Mouse (Mus musculus) frontal cortex, postnatal 36 days (tissue): ENCODE measurements around the gene Etnppl.
A peak's percentile ranks its signal among the peaks of the same experiment; 100 is the strongest.

ENCODE experiments used
- DNase-seq, 2 experiments: peaks; one replicate each; pipeline ENCODE4 v3.0.0; 2022; ENCODE audit warnings: low spot score in 2 of 2

Etnppl gene

GRCm38 (mm10) chr3:130617439-130617898 lies at the start of gene Etnppl:
Gene Etnppl (plus strand): TSS chr3:130617448.
- no peak for DNase-seq

GRCm38 (mm10) chr3:130568331-130569095 lies 48.7 kb upstream of the Etnppl start:
- DNase-seq: no peak

DNA sequence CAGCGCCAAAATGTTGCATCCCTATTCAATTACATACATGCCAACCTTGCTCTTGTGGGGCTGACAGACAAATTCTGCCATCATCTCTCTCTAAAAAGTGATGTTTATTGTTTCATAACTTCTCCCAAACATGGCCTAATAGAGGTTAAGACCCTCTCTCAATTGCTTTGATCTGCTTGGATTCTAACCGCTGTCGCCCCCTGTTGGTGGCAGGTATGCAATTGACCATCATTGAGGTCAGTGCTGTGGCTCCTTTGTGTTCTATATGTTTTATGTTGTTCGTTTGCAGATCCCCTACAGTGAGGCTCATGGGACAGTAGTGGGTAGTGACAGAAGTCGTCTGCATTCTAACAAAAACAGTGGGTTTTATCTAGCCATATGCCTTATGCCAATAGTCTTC lies 44.0 kb upstream of the Etnppl start:
- no peak for DNase-seq

DNA sequence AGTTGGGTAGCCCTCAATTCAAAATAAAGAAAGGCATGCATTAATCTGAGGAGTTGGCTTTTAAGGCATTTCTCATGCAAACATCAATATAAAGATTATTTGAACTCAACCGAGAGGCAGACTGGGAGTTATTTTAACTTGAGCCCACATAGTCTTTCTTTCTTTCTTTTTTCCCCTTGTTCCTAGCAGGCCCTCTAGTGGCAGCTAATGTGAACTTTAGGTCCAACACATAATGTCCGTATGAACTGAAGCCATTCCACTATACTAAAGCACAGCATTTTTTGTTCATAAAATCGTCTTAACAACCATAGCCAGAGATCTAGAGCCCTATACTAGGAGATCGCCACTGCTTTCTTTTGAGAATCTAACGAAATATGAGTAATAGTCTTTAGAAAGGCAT lies 42.6 kb upstream of the Etnppl start:
- DNase-seq: peak; percentile 25 to 52

DNA sequence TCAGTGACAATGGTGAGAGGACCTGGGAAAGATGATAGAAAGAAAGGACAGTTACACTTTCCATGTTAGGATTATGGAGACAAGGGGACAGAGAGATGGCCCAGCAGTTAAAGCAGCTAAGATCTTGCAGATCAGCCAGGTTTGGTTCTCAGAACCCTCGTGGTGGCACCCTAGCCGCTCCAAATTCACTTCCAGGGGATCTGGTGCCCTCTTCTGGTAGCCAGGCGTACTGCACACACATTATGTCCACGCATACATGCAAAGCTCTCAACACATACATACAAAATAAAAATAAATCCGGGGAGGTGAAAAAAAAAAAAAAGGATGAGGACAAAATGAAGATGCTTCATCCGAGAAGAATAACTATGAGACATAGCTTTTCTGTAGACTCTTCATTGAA lies 40.6 kb upstream of the Etnppl start:
- no peak for DNase-seq

- no peak for DNase-seq
Observed at GRCm38 (mm10) chr3:130579501-130579900, 37.7 kb upstream of the Etnppl start.

DNA sequence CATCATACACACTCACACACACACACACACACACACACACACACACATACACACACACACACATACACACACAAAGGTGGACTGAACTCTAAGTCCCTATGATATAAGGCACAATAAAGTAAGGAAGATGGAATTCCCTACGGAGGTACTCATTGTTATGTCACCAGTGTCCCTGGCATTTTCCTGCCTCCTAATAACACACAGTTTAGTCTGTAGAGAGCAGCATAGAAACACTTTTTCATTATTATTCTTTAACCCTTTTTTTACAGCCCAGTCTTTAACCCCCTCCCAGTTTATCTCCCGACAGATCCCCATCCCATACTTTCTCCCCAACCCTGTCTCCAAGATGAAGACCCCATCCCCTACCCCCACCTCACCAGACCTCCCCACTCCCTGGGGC lies 35.7 kb upstream of the Etnppl start:
- DNase-seq: no peak

DNA sequence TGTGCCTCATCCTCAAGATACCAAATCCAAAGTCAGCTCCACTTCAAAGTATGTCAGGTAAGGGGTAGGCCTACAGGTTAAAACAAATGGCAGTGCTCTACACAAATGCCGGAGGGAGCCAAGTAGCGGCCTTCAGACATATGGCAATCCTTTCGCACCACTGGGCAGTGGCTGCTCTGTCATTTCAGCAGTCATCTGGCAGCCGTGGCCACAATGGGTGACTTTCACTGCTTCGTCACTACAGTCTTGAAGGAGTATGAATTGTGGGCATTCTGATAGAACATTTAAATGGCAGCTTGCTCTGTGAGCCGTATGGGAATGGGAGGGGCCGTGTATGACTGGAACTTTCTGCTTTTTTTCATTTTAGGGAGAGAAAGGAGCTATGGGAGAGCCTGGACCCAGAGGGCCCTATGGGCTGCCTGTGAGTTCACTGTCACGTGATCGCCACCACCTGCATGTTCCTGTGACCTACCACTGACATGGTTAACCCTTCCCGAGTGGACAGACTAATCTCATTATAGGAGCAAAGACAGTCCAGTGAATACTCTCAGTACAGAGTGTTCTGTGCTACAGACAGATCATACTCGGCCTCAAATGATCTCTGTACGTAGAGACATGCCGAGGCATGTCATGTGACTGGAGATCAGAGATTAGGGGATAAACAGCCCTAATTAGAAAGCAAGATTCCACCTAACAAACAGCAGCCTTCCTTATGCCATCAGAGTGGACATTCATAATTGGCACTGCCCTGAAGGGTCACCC lies 34.2 kb upstream of the Etnppl start:
- no peak for DNase-seq

GRCm38 (mm10) chr3:130584007-130584406 lies 33.2 kb upstream of the Etnppl start:
- no peak for DNase-seq

GRCm38 (mm10) chr3:130595050-130595449 lies 22.2 kb upstream of the Etnppl start:
- DNase-seq: no peak

- DNase-seq: no peak
Observed at GRCm38 (mm10) chr3:130601491-130601890, 15.8 kb upstream of the Etnppl start.

DNA sequence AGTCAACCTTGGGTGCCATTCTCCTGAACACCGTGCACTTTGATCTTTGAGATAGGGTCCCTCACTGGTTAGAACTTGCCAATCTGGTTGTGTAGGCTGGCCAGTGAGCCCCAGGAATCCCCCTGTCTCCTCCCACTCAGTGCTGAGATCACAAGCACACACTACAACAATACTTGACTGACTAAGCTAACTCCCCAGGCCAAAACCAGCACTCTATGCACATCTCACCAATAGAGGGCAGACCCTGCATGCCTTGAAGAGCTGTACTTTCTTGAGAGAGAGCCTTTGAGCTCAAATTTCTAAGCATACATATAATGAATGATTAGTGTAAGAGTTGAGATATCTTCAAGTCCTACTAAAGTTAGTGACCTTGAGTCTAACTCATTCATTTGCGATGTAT lies 9.3 kb upstream of the Etnppl start:
- DNase-seq: peak in 1 of 2 experiments; percentile 22

DNA sequence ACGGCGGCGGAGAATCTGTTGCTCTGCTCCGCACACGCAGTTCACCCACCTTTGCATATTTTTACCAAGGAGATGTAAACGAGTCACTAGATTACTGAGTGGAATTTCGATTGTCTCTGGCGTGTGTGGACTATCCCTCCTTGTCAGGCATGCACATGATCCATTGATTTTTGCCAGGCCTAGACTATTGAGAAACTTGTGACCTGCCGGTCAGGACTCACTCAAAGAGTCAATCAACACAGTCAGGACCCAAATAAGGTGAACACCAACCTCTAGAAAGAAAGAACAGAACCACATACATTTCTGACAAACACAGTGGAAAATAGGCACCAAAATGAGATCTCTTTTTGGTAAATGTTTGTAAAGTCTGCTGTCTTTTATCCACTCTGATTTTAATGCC lies 2.8 kb upstream of the Etnppl start:
- no peak for DNase-seq

DNA sequence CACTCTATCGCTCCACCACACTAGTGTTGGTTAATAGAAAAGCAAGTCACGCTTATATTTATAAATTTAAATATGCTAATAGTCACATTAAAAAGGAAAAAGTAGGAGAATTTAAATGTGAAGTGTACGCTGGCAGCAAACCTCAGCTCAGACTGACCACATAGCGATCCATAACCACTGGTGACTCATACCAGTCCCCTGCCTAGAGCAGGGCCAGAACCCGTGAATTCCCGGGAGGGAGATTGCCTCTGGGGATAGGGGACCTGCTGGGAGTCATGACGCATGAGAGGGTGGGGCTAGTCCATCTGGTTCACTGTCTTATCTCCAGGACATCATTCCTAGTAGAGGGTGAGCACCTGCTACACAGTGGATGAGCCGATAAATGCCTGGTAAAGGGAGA lies 1.6 kb upstream of the Etnppl start:
- no peak for DNase-seq

DNA sequence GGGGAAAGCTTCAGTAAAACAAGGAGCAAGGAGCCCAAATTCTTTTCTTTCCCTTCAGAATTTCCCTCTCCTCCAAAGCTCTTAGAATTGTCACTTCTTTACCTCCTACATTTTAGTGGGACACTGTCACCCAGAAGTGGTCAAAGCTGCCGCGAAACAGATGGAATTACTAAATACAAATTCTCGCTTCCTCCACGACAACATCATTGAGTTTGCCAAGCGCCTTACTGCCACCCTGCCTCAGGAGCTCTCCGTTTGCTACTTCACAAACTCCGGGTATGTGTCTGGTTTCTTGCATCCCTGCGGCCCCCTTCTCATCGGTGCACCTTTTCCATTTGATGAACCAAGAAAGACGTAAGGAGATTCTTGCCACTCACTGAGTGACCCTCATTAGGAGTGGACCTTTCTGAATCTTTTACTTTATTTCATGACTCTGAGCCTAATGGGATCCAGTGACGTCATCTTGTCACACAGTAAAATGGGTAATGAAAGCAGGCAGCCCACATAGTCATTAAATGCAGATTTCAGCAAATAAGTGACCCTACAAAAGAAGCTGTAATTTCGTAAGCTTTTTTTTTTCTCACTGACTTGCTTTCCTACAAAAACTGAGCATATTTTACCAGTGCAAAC lies 3.4 kb downstream of the Etnppl start:
- peak; percentile 33 to 53 for DNase-seq

GRCm38 (mm10) chr3:130628358-130628757 lies 11.1 kb downstream of the Etnppl start:
- no peak for DNase-seq

DNA sequence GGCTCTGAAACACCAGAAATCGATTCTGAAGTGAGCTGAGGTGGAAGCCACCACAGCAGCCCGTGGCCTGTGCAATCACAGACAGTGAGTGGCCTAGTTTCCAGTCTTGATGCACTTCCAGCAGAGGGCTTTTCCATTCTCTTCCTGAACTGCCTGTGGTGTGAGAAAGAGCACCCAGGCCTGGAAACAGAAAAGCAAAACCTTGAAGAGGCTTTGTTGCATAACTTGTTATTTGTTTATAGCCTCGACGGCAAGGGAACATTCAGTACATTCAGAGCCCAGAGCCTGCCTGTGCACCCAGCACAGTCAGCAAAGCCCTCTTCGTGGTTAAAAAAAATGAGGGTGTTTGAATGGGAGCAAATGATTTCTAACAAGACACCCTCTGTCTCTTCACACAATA lies 16.6 kb downstream of the Etnppl start:
- DNase-seq: peak; percentile 5 to 7

GRCm38 (mm10) chr3:130646110-130646810 lies 29.0 kb downstream of the Etnppl start:
- no peak for DNase-seq

DNA sequence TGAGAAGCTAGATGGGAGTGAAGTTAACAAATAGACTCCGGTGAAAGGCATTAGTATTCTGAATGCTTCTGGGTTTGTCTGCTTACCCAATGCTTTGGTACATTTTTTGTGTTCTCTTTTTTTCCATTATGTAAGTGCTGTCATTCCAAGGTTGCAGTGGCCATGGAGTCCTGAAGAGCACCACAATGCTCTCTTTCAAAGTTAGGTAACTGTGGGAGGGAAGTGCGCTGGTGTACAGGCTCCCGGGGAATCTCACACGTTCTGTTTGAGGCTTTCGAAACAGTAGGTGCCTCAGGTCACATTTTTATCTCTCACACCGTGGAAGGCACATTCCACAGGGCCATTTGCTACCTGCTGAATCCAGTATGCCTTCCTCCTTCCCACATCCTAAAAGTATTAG lies 32.3 kb downstream of the Etnppl start:
- no peak for DNase-seq

DNA sequence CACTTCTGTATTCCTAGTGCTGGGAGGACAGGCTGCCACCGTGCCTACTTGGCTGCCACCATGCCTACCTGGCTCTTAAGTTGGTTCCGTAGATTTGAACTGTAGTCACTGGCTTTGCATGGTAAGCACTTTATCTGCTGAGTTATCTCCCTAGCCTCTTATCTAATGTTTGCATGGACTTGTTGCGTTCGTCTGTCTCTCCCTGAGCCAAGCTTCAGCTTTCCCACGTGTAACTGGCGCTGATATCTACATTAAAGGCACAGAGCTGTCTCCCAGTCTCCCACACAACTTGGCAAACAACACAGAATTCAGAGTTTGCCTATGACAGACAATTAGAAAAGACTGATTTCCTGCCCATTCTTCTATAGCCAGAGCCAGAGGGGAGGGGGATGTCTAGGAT lies 43.4 kb downstream of the Etnppl start:
- DNase-seq: no peak

GRCm38 (mm10) chr3:130662496-130662895 lies 45.2 kb downstream of the Etnppl start:
- DNase-seq: no peak

- DNase-seq: no peak
Observed at GRCm38 (mm10) chr3:130671291-130671690, 54.0 kb downstream of the Etnppl start.
